Mouse (Mus musculus): Measurements from ENCODE around the gene Mrpl12. TPM values are rescaled to one million over a fixed set of nuclear protein-coding genes. Genes with fewer than 3 reads are reported as not detected.

Mrpl12 gene
- polyA plus RNA-seq, 1 experiment, result 282 TPM

DNA sequence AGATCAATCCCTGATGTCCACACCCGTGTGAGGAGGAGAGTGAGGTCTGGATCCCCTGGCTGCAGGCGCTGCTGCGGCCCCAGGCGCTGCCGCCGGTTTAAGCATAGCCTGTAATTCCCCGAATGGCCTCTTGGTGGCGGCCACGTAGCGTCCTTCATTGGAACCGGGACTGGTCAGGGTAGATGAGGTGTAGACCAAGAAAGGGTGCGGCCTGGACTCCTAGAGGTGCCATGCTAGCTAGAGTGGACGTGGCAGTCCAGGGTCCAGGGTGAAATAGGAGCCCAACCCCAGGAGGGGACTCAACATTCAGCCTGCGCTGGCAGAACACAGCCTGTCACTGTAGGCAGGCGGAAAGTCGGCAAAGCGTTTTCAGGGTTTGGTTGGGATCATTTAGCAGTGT, 31.2 kb downstream of the Mrpl12 start:
- H3K27ac ChIP-seq (ENCODE audit: insufficient read depth, low read depth, low read length), result no peak overlapping the region
- peak; percentile 93 for DNase-seq
- WGBS, result 16% methylated on average over 17 of the region's 17 CpGs

DNA sequence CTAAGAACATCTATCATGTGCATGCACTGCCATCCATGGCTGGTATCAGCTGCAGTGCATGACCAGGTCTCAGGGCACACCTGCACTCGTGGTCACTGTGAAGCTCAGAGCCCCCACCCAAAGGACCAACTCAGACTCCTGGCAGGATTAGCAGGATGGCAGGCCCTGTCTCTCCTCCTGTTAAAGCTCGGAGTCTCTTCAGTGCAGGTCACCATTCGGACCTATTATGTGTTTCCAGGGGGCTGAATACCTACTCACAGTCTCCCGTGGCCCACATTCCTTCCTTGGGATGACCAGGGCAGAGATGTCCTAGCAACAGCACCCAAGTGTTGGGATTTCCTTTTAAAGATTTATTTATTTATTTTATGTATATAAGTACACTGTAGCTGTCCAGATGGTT, 32.7 kb downstream of the Mrpl12 start:
- WGBS, result 86% methylated on average over 4 of the region's 4 CpGs

More for the DNA sequence above, 31.2 kb downstream of the Mrpl12 start:
- no peaks in the 10 kb centered on the region for H3K27me3 ChIP-seq (replicated peaks; ENCODE audit: control insufficient read depth, insufficient read depth, low read length)
- H3K4me1 ChIP-seq (ENCODE audit: control insufficient read depth, insufficient read depth, low read length), result no peaks in the 10 kb centered on the region; the same call in 1 of the 2 replicates
- no peak overlapping the region for H3K4me3 ChIP-seq (ENCODE audit: insufficient read depth, low read depth, low read length)
- no peaks in the 10 kb centered on the region for H3K36me3 ChIP-seq (ENCODE audit: control insufficient read depth, insufficient read depth, low read length)
- peak; percentile 95 for TF ChIP-seq CTCF (conservative IDR thresholded peaks at IDR 0.05; ENCODE audit: insufficient read depth, insufficient read length, low read depth, low read length)
- no peak for TF ChIP-seq POLR2A (IDR thresholded peaks at IDR 0.05; ENCODE audit: low read depth, low read length)

DNA sequence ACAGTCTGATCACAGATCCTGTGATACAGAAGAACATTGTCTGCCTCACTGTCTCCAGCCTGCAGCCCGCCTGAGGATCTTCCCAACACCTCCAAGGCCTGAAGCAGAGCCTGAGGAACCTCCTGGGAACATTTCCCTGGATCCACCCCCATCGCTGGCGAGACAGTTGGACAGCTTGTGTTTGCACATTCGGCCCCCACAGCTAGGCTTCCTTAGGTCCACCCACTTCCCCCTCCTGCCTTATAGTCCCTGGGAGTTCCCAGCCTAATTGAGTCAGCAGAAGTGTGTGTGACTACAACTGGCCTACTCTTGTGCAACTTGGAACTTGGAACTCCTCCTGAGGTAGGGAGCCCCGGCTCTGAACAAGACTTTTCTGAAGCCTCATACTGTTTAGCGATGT, 33.6 kb downstream of the Mrpl12 start:
- Histone ChIP-seq H3K27me3 (replicated peaks; ENCODE audit: control insufficient read depth, insufficient read depth, low read length) (no peaks in the 10 kb centered on the region), H3K27ac (ENCODE audit: insufficient read depth, low read depth, low read length) (no peak overlapping the region), H3K4me1 (ENCODE audit: control insufficient read depth, insufficient read depth, low read length) (no peaks in the 10 kb centered on the region; the same call in 1 of the 2 replicates), H3K4me3 (ENCODE audit: insufficient read depth, low read depth, low read length) (no peak overlapping the region), H3K36me3 (ENCODE audit: control insufficient read depth, insufficient read depth, low read length) (no peaks in the 10 kb centered on the region)
- TF ChIP-seq POLR2A (IDR thresholded peaks at IDR 0.05; ENCODE audit: low read depth, low read length), result no peak
- TF ChIP-seq CTCF (conservative IDR thresholded peaks at IDR 0.05; ENCODE audit: insufficient read depth, insufficient read length, low read depth, low read length), result no peak
- WGBS, result 45% methylated on average over 6 of the region's 6 CpGs
- DNase-seq, result peak; percentile 38

More for the DNA sequence above, 32.7 kb downstream of the Mrpl12 start:
- no peaks in the 10 kb centered on the region; the same call in 1 of the 2 replicates for H3K4me1 ChIP-seq (ENCODE audit: control insufficient read depth, insufficient read depth, low read length)
- H3K4me3 ChIP-seq (ENCODE audit: insufficient read depth, low read depth, low read length), result no peak overlapping the region
- H3K27me3 ChIP-seq (replicated peaks; ENCODE audit: control insufficient read depth, insufficient read depth, low read length), result no peaks in the 10 kb centered on the region
- no peak for DNase-seq
- no peaks in the 10 kb centered on the region for H3K36me3 ChIP-seq (ENCODE audit: control insufficient read depth, insufficient read depth, low read length)
- no peak overlapping the region for H3K27ac ChIP-seq (ENCODE audit: insufficient read depth, low read depth, low read length)
- no peak for TF ChIP-seq POLR2A (IDR thresholded peaks at IDR 0.05; ENCODE audit: low read depth, low read length)
- no peak for TF ChIP-seq CTCF (conservative IDR thresholded peaks at IDR 0.05; ENCODE audit: insufficient read depth, insufficient read length, low read depth, low read length)

DNA sequence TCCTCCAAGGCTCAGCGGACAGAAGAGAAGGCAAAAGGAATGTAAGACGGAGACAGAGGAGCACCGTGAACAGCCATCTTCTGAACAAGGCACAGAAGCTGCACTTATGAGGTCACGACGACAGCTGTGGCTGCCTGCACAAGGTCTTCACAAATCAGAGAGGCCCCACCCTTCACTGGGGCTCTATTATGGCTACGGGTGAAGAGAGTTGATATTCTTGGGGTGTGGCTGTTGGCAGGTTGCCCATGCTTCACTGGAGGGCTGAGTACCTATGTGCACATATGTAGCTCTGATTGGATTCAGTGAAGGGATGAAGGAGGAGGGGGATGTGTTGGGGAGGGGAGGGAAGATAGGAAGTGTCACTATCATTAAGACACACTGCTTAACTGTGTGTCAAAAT, 34.1 kb downstream of the Mrpl12 start:
- no peak for TF ChIP-seq CTCF (conservative IDR thresholded peaks at IDR 0.05; ENCODE audit: insufficient read depth, insufficient read length, low read depth, low read length)
- TF ChIP-seq POLR2A (IDR thresholded peaks at IDR 0.05; ENCODE audit: low read depth, low read length), result no peak
- H3K27ac ChIP-seq (ENCODE audit: insufficient read depth, low read depth, low read length), result no peak overlapping the region; the same call in 1 of the 2 replicates
- DNase-seq, result no peak
- H3K4me1 ChIP-seq (ENCODE audit: control insufficient read depth, insufficient read depth, low read length), result no peaks in the 10 kb centered on the region; the same call in 1 of the 2 replicates
- H3K27me3 ChIP-seq (replicated peaks; ENCODE audit: control insufficient read depth, insufficient read depth, low read length), result no peaks in the 10 kb centered on the region
- no peaks in the 10 kb centered on the region for H3K36me3 ChIP-seq (ENCODE audit: control insufficient read depth, insufficient read depth, low read length)
- WGBS, result 64% methylated on average over 6 of the region's 6 CpGs
- H3K4me3 ChIP-seq (ENCODE audit: insufficient read depth, low read depth, low read length), result no peak overlapping the region

DNA sequence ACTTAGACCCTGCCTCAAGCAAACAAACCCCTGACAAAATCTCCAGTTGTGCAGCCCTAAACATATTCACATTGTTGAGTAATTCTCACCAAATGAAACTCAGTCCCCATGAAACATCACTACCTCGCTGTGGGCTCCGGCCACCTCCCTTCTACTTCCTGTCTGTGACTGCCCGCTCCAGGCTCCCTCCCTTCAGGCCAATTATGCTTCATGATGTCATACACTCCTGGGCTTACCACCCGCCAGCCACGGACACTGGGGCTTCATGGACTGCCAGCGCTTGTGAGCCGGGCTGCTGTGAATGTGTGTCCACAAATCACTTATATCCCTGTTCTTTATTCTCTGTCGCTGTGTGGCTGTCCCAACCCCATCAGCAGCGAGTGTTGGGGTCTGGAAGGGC, 35.3 kb downstream of the Mrpl12 start:
- no peak for TF ChIP-seq CTCF (conservative IDR thresholded peaks at IDR 0.05; ENCODE audit: insufficient read depth, insufficient read length, low read depth, low read length)
- no peak for TF ChIP-seq POLR2A (IDR thresholded peaks at IDR 0.05; ENCODE audit: low read depth, low read length)
- Histone ChIP-seq H3K27me3 (replicated peaks; ENCODE audit: control insufficient read depth, insufficient read depth, low read length) (no peaks in the 10 kb centered on the region), H3K27ac (ENCODE audit: insufficient read depth, low read depth, low read length) (no peak overlapping the region), H3K4me3 (ENCODE audit: insufficient read depth, low read depth, low read length) (no peak overlapping the region), H3K36me3 (ENCODE audit: control insufficient read depth, insufficient read depth, low read length) (no peaks in the 10 kb centered on the region), H3K4me1 (ENCODE audit: control insufficient read depth, insufficient read depth, low read length) (no peaks in the 10 kb centered on the region; the same call in 1 of the 2 replicates)
- peak; percentile 64 for DNase-seq
- WGBS, result 53% methylated on average over 9 of the region's 9 CpGs

DNA sequence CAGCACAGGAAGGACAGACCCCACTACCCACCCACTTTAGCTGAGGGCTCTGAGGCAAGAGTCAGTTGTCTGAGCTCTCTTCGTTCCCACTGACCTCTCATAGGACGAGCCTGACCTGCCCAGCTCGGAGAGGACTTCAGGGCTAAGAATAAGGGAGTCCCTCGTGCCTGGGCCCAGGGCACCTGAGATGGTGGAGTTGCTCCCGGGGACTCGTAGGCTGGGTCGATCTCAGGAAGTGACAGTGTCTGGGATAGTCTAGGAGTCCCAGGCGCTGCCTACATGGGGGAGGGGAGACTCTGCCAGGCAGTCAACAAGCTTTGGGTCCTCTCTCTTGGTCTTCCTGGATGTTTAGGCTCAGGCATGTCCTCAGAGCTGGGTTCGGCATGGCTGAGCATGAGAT, 36.1 kb downstream of the Mrpl12 start:
- WGBS, result 77% methylated on average over 9 of the region's 9 CpGs
- TF ChIP-seq CTCF (conservative IDR thresholded peaks at IDR 0.05; ENCODE audit: insufficient read depth, insufficient read length, low read depth, low read length), result no peak
- TF ChIP-seq POLR2A (IDR thresholded peaks at IDR 0.05; ENCODE audit: low read depth, low read length), result no peak
- Histone ChIP-seq H3K36me3 (ENCODE audit: control insufficient read depth, insufficient read depth, low read length) (no peaks in the 10 kb centered on the region), H3K27ac (ENCODE audit: insufficient read depth, low read depth, low read length) (no peak overlapping the region), H3K27me3 (replicated peaks; ENCODE audit: control insufficient read depth, insufficient read depth, low read length) (no peaks in the 10 kb centered on the region), H3K4me3 (ENCODE audit: insufficient read depth, low read depth, low read length) (no peak overlapping the region), H3K4me1 (ENCODE audit: control insufficient read depth, insufficient read depth, low read length) (no peaks in the 10 kb centered on the region; the same call in 1 of the 2 replicates)
- DNase-seq, result no peak

DNA sequence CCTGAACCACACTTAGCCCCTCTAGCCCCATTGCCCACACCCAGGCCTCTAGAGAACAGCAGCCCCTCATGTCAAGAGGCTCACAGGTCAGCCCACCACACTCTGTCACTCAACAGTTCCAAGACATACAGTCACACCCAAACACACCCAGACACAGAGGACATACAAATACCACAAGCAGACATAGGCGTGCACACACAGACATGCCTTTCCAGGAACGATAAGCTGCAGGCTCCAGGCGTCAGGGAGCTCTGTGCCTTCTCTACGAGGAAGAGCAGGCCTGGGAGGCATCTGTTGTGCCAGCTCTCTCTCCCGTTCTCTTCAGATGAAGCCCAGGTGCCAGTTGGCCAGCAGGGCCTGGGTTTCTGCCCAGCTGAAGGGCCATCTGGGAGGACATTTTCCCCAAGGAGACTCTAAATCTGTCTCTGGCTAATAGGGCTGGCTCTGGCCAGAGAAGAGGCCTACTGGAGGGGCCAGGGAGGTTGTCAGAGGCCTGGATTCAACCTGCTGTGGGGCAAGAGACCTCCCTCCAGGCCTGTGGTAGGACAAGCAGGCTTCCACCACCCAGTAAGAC, 36.6 kb downstream of the Mrpl12 start:
- Histone ChIP-seq H3K36me3 (ENCODE audit: control insufficient read depth, insufficient read depth, low read length) (no peaks in the 10 kb centered on the region), H3K4me3 (ENCODE audit: insufficient read depth, low read depth, low read length) (no peak overlapping the region), H3K4me1 (ENCODE audit: control insufficient read depth, insufficient read depth, low read length) (no peaks in the 10 kb centered on the region), H3K27ac (ENCODE audit: insufficient read depth, low read depth, low read length) (no peak overlapping the region), H3K27me3 (replicated peaks; ENCODE audit: control insufficient read depth, insufficient read depth, low read length) (no peaks in the 10 kb centered on the region)
- 80% methylated on average over 5 of the region's 5 CpGs for WGBS
- DNase-seq, result no peak
- TF ChIP-seq CTCF (conservative IDR thresholded peaks at IDR 0.05; ENCODE audit: insufficient read depth, insufficient read length, low read depth, low read length), result no peak
- TF ChIP-seq POLR2A (IDR thresholded peaks at IDR 0.05; ENCODE audit: low read depth, low read length), result no peak

Measured in kidney, adult 2 months (tissue).